Mouse (Mus musculus) urinary bladder, postnatal 4 days (tissue): ENCODE results near the gene Rai14.

ENCODE experiments used
- DNase-seq, 2 experiments: peaks; one replicate each; pipeline ENCODE4 v3.0.0; 2021 to 2022; ENCODE audit warnings: low spot score in 2 of 2

Rai14 gene

GRCm38 (mm10) chr15:10721259-10721781 is 6.9 kb upstream of the Rai14 start:
- no peak for DNase-seq

GRCm38 (mm10) chr15:10720671-10721070 is 6.2 kb upstream of the Rai14 start:
- no peak for DNase-seq

- no peak for DNase-seq
Measured at GRCm38 (mm10) chr15:10720188-10720587, 5.8 kb upstream of the Rai14 start.

GRCm38 (mm10) chr15:10719511-10719910 is 5.1 kb upstream of the Rai14 start:
- DNase-seq = no peak

- DNase-seq = no peak
Measured at GRCm38 (mm10) chr15:10718763-10719162, 4.3 kb upstream of the Rai14 start.

GRCm38 (mm10) chr15:10717284-10717683 is 2.9 kb upstream of the Rai14 start:
- no peak for DNase-seq

GRCm38 (mm10) chr15:10715966-10716365 is 1.5 kb upstream of the Rai14 start:
- DNase-seq = no peak

- DNase-seq = peak in 1 of 2 experiments; percentile 37
Measured at GRCm38 (mm10) chr15:10715139-10715505, 698 bp upstream of the Rai14 start.

GRCm38 (mm10) chr15:10713626-10714316 is 653 bp downstream of the Rai14 start:
- no peak for DNase-seq

GRCm38 (mm10) chr15:10713181-10713625 is 1.2 kb downstream of the Rai14 start:
- DNase-seq = no peak

GRCm38 (mm10) chr15:10712288-10712687 is 2.1 kb downstream of the Rai14 start:
- DNase-seq = no peak

GRCm38 (mm10) chr15:10711231-10711630 is 3.2 kb downstream of the Rai14 start:
- DNase-seq = no peak

GRCm38 (mm10) chr15:10708591-10709272 is 5.7 kb downstream of the Rai14 start:
- DNase-seq = no peak

- DNase-seq = no peak
Measured at GRCm38 (mm10) chr15:10707109-10707508, 7.3 kb downstream of the Rai14 start.

GRCm38 (mm10) chr15:10706414-10706813 is 8.0 kb downstream of the Rai14 start:
- no peak for DNase-seq

GRCm38 (mm10) chr15:10705752-10706151 is 8.7 kb downstream of the Rai14 start:
- no peak for DNase-seq

GRCm38 (mm10) chr15:10704328-10704727 is 10.1 kb downstream of the Rai14 start:
- peak in 1 of 2 experiments; percentile 57 for DNase-seq

- DNase-seq = no peak
Measured at GRCm38 (mm10) chr15:10701571-10701970, 12.9 kb downstream of the Rai14 start.

GRCm38 (mm10) chr15:10700891-10701466 is 13.4 kb downstream of the Rai14 start:
- DNase-seq = no peak

- DNase-seq = no peak
Measured at GRCm38 (mm10) chr15:10696478-10697234, 17.8 kb downstream of the Rai14 start.

- DNase-seq = no peak
Measured at GRCm38 (mm10) chr15:10692627-10693026, 21.8 kb downstream of the Rai14 start.

- no peak for DNase-seq
Measured at GRCm38 (mm10) chr15:10691481-10691880, 22.9 kb downstream of the Rai14 start.
